Mouse (Mus musculus): ENCODE measurements around the gene Satl1. TPM values are rescaled to one million over a fixed set of nuclear protein-coding genes. Genes with fewer than 3 reads are reported as not detected.
A peak's percentile ranks its signal among the peaks of the same experiment; 100 is the strongest.
"Not testable (repeated sequence)": the region's sequence is repeated elsewhere in the genome, so short reads cannot be mapped to it uniquely, and the experiment has no call there.

The Satl1 gene
- polyA plus RNA-seq (2012; rRNA removed) = not detected in 2 replicates

- H3K4me1 ChIP-seq (ENCODE audit: control insufficient read depth, insufficient read depth, insufficient read length, low read length) = no peaks in the 10 kb centered on the region
- H3K27ac ChIP-seq (ENCODE audit: insufficient read depth, low read depth, low read length) = no peak within 1 kb of the TSS
- TF ChIP-seq POLR2A (IDR thresholded peaks at IDR 0.05; ENCODE audit: low read depth, low read length) (no peak), CTCF (IDR thresholded peaks at IDR 0.05; ENCODE audit: extremely low read depth, insufficient read length, insufficient replicate concordance, low read depth, low read length) (no peak)
- H3K4me3 ChIP-seq (ENCODE audit: low read depth, low read length) = no peak within 1 kb of the TSS
- no peaks in the 10 kb centered on the region for H3K36me3 ChIP-seq (ENCODE audit: control insufficient read depth, insufficient read depth, low read length)
- 88% methylated on average over 3 of the region's 3 CpGs for WGBS
- no peaks in the 10 kb centered on the region for H3K27me3 ChIP-seq (ENCODE audit: control insufficient read depth, insufficient read depth, low read length)
Observed at GRCm38 (mm10) chrX:112406679-112407078, at the start of gene Satl1. Satl1 (minus strand) TSS chrX:112406779.

DNA sequence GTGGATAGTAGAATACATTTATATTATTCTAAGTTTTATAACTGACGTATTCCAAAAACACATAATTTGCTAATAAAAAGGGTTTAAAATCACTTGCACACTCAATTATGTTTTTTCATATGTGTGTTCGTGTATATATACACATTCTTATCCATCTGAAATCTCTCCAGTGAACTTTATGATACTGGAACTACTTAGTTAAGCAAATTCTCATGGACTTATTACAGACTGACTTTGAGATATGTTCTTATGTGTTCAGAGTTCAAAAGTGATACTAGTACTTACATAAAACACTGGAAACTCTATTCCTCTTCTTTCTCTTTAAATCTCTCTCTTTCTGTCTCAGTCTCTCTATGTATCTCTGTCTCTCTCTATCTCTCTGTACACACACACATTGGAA lies 31.5 kb upstream of the Satl1 start:
- TF ChIP-seq POLR2A (IDR thresholded peaks at IDR 0.05; ENCODE audit: low read depth, low read length) = no peak
- no peak for TF ChIP-seq CTCF (IDR thresholded peaks at IDR 0.05; ENCODE audit: extremely low read depth, insufficient read length, insufficient replicate concordance, low read depth, low read length)
- H3K4me3 ChIP-seq (ENCODE audit: low read depth, low read length) = no peak overlapping the region
- no peak overlapping the region for H3K27ac ChIP-seq (ENCODE audit: insufficient read depth, low read depth, low read length)
- H3K36me3 ChIP-seq (ENCODE audit: control insufficient read depth, insufficient read depth, low read length) = no peaks in the 10 kb centered on the region
- H3K4me1 ChIP-seq (ENCODE audit: control insufficient read depth, insufficient read depth, insufficient read length, low read length) = peaks cover 2% of the 10 kb centered on the region; the same call in 1 of the 2 replicates
- no peaks in the 10 kb centered on the region for H3K27me3 ChIP-seq (ENCODE audit: control insufficient read depth, insufficient read depth, low read length)
- WGBS = 40% methylated on average over 2 of the region's 2 CpGs

GRCm38 (mm10) chrX:112437580-112437979 lies 31.0 kb upstream of the Satl1 start:
- Histone ChIP-seq H3K36me3 (ENCODE audit: control insufficient read depth, insufficient read depth, low read length) (no peaks in the 10 kb centered on the region), H3K4me1 (ENCODE audit: control insufficient read depth, insufficient read depth, insufficient read length, low read length) (peaks cover 2% of the 10 kb centered on the region; the same call in 1 of the 2 replicates), H3K27me3 (ENCODE audit: control insufficient read depth, insufficient read depth, low read length) (no peaks in the 10 kb centered on the region), H3K4me3 (ENCODE audit: low read depth, low read length) (no peak overlapping the region), H3K27ac (ENCODE audit: insufficient read depth, low read depth, low read length) (no peak overlapping the region)
- WGBS = 26% methylated on average over 1 of the region's 1 CpGs
- TF ChIP-seq POLR2A (IDR thresholded peaks at IDR 0.05; ENCODE audit: low read depth, low read length) (no peak), CTCF (IDR thresholded peaks at IDR 0.05; ENCODE audit: extremely low read depth, insufficient read length, insufficient replicate concordance, low read depth, low read length) (no peak)

DNA sequence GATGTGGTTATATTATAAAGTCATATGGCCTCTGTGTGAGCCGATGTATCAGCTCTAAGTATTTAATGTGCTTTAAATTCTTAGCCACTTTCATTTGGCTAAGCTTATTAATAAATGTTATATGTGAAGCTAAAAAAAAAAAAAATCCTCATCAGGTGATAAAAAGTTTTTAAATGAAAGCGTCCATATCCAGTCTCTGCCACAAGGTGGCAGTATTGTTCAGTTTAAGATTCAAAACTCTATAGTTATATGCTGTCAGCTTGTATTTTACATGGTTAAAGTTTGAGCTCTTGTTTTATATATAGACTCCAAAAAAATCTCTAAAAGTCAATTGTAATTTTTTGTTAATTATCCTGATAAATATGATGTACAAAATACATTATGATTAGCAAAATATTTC lies 16.4 kb upstream of the Satl1 start:
- not testable (repeated sequence) for H3K4me1 ChIP-seq (ENCODE audit: control insufficient read depth, insufficient read depth, insufficient read length, low read length); H3K27ac ChIP-seq (ENCODE audit: insufficient read depth, low read depth, low read length); H3K36me3 ChIP-seq (ENCODE audit: control insufficient read depth, insufficient read depth, low read length); H3K27me3 ChIP-seq (ENCODE audit: control insufficient read depth, insufficient read depth, low read length); H3K4me3 ChIP-seq (ENCODE audit: low read depth, low read length)
- 28% methylated on average over 2 of the region's 2 CpGs for WGBS

DNA sequence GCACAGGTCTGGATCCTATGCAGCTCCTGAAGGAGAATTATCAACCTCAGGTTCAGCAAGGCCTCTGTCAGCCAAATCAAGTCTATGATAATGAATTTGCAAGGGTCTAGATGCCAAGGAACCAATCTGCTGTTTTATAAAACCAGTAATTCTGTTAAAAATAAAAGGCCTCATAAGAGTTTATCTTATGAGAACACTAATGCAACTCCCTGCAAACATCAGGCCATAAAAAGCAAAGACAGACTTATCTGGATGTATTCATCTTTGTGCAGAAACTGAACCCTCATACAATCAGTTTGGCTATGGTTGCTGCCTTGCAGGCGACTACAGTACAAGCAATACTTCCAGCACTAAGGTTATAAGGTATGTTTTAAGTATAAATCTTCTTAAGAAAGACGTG lies 5.7 kb upstream of the Satl1 start:
- WGBS = 71% methylated on average over 2 of the region's 2 CpGs
- Histone ChIP-seq H3K4me3 (ENCODE audit: low read depth, low read length) (no peak overlapping the region), H3K36me3 (ENCODE audit: control insufficient read depth, insufficient read depth, low read length) (no peaks in the 10 kb centered on the region), H3K27me3 (ENCODE audit: control insufficient read depth, insufficient read depth, low read length) (no peaks in the 10 kb centered on the region), H3K27ac (ENCODE audit: insufficient read depth, low read depth, low read length) (no peak overlapping the region), H3K4me1 (ENCODE audit: control insufficient read depth, insufficient read depth, insufficient read length, low read length) (no peaks in the 10 kb centered on the region)
- TF ChIP-seq POLR2A (IDR thresholded peaks at IDR 0.05; ENCODE audit: low read depth, low read length) (no peak), CTCF (IDR thresholded peaks at IDR 0.05; ENCODE audit: extremely low read depth, insufficient read length, insufficient replicate concordance, low read depth, low read length) (no peak)

- not testable (repeated sequence) for H3K4me1 ChIP-seq (ENCODE audit: control insufficient read depth, insufficient read depth, insufficient read length, low read length); H3K4me3 ChIP-seq (ENCODE audit: low read depth, low read length); H3K27ac ChIP-seq (ENCODE audit: insufficient read depth, low read depth, low read length); H3K36me3 ChIP-seq (ENCODE audit: control insufficient read depth, insufficient read depth, low read length); H3K27me3 ChIP-seq (ENCODE audit: control insufficient read depth, insufficient read depth, low read length)
- 80% methylated on average over 5 of the region's 5 CpGs for WGBS
Observed at GRCm38 (mm10) chrX:112370577-112371410, 35.8 kb downstream of the Satl1 start.

GRCm38 (mm10) chrX:112368426-112368825 lies 38.2 kb downstream of the Satl1 start:
- H3K4me3 ChIP-seq (ENCODE audit: low read depth, low read length) = no peak overlapping the region
- TF ChIP-seq CTCF (IDR thresholded peaks at IDR 0.05; ENCODE audit: extremely low read depth, insufficient read length, insufficient replicate concordance, low read depth, low read length) = peak; percentile 47; the same call in 1 of the 2 replicates
- no peak for TF ChIP-seq POLR2A (IDR thresholded peaks at IDR 0.05; ENCODE audit: low read depth, low read length)
- 0 out of 2 replicates have a peak, but pooled peaks cover 3% of the 10 kb centered on the region for H3K36me3 ChIP-seq (ENCODE audit: control insufficient read depth, insufficient read depth, low read length)
- 33% methylated on average over 4 of the region's 4 CpGs for WGBS
- H3K27me3 ChIP-seq (ENCODE audit: control insufficient read depth, insufficient read depth, low read length) = no peaks in the 10 kb centered on the region
- H3K4me1 ChIP-seq (ENCODE audit: control insufficient read depth, insufficient read depth, insufficient read length, low read length) = no peaks in the 10 kb centered on the region
- H3K27ac ChIP-seq (ENCODE audit: insufficient read depth, low read depth, low read length) = no peak overlapping the region

All from small intestine, adult 2 months (tissue).